Mouse (Mus musculus) ES-CJ7 (cell line): Measurements from ENCODE around the gene Atf4.

Experiments
- DNase-seq: peaks from one replicate; pipeline ENCODE4 v3.0.0; 2011; ENCODE audit warnings: low read depth, low spot score

Gene Atf4

DNA sequence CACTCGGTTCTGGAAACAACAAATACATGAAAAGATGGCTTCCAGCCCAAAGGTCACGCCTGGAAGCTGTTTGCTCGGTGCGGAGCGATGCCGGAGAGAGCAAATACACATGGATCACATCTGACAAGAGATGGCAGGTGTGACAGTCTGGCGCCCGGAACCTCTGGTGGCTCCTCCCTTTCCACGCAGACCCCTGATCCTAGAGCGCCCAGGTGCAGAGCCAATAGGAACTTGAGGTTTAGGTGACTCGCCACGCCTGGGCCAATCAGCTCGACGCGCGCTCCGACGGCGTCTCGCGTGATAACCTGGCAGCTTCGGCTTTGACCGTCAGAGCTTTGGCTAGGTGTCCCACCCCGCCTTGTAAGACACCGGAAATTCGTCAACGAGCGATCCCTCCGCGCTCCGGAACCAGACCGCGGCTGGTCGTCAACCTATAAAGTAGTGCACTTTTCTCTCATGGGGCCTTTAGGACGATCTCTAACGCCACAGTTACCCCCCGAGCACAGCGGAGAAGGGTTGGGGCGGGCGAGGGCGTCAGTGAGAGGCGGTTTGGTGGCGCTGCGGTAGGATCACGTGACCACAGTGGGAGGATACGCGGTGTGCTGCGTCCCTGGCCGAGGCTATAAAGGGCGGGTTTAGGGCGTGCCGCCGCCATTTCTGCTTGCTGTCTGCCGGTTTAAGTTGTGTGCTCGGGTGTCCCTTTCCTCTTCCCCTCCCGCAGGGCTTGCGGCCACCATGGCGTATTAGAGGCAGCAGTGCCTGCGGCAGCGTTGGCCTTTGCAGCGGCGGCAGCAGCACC, at the start of gene Atf4:
Atf4 (plus strand) TSS at position 338 of the 799 bp plus-strand sequence.
- DNase-seq: peak; percentile 99

DNA sequence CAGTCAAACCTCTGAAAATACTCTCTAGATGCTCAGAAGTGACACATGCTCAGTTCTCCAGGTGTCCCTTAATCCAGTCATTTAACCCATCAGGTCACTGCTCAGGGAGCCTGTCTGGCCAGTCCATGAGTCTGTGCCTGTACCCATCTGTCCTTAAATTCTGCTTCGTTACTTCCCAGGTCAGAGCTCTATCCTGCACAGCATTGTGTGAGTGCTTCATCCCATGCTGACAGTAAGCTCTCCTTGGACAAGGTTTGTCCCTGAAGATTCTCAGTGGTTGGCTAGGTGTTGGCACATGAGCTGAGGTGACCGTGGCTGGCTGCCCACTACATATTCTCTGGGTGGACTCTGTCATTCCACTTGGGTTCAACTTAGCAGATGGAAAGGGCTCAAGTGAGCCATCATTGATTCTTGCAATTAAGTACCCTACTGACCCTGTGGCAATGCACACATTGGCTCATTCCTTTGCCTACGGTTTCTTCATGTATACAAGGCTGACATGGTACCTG, 48.9 kb upstream of the Atf4 start:
- no peak for DNase-seq

DNA sequence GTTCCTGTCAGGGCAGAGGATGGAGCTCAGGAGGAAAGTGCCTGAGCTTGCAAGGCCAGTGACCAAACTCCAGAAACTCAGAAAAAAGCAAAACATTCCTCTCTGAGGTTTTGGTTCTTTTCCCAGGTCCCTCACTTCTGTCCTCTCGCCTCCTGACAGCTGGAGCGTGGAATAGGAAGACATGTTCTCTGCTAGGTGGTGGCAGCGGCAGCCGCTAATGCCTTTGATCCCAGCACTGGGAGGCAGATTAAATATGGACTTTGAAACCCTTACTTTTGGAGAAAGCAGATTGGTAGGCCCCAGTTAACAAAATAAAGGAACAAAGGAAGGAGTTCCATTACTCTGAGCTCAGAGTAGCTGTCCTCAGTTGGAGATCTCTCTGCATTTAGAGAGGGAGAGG, 46.5 kb upstream of the Atf4 start:
- DNase-seq: no peak

DNA sequence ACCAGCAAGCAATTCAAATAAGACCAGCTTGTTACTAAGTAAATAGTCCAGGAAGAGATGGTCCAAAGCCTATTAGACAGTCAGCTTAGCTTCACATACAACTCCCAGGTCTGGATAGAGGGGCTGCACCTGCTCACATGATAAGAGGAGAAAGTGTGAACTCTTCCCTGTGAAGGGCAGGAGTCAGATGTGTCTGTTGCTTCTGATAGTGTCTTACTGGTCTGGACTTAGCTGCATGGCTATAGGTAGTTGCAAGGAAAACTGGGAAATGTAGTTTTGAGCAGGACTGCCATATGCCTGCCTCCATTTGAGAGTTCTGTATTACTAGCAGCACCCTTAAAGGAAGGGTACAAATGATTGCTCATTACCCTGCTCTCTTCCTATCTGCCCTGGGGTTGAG, 41.3 kb upstream of the Atf4 start:
- no peak for DNase-seq

DNA sequence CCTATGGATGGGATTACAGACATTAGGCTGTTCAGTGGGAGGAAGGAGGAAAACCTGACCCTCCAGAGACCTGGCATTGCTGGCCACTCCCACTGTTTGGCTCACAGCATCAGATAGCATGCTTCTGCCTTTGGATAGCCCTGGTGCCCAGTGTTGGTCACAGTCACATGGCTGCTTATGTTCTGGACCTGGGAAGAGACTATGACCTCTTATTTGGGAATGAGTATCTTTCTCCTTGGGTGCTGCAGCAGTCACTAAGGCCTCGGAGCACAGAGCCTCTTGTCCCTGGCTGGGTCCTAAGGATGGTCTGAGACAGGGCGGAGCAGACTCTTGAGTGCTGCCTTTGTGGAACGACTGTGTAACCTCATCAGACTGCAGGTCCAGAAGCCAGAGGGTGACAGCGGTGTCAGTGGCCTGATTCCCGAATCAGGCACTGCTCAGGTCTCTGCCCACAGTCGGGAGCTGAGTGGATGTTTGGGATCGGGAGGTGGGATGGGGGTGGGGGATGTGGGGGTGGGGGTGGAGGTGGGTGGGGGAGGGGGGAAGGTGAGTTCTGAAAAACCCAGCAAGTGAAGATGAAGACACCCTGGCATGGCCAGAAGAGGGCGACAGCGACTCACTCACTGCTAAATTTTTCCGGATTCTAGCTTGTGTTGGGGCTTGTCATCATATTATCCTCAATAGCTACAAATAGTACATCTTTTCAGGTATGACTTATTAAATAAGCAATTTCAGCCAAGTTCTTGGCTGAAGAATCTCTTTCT, 39.1 kb upstream of the Atf4 start:
- peak; percentile 74 for DNase-seq

DNA sequence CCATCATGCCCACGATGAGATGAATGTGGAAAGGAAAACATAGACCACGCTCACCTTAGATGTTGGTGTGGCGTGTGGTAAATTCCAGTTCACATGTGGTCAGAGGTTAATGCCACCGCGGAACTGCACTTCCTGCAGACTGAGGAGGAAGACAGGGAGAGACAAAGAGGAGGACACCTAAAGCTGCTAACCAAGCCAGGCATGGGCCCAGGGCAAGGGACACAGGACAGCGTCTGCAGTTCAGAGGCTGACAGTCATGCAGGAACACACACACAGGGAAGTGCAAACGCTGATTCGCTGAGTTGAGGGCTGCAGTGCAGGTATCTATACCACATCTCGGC, 38.5 kb upstream of the Atf4 start:
- no peak for DNase-seq

DNA sequence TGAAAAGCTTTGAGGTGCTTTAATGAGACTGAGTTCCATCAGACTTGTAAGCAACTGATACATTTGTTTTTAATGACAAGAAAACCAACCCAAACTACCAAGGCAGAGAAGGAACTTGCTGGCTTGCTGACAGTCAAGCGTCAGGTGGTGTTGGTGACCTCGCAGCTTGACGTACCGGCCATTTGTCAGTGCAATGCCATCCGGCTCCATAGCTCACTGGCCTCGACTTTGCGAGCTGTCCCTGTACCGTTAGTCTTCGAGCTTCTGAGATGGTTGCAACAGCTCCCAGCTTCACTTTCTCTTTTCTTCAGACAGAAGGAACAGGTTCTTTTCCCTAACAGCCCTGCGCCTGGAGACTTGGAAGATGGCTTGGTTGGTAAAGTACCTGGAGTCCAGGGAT, 37.5 kb upstream of the Atf4 start:
- no peak for DNase-seq

DNA sequence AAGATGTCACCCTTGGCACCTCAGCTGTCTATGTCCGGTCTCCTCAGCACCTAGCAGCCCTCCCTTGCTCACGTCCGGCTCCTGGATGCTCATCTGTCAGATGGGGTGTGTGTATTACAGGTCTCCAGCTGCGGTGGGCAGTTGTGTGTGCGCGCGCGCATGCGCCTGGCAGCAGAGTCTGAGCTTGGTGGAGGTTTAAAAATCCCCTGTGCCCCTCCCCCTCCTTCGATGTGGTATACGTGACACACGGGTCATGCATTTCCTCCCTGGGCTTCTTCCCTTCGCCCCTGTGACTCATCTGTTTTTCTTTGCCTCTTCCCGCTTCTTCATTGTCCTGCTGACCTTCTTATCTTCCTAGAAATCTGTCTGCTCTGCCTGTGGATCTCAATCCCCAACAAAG, 35.8 kb upstream of the Atf4 start:
- DNase-seq: peak; percentile 89

DNA sequence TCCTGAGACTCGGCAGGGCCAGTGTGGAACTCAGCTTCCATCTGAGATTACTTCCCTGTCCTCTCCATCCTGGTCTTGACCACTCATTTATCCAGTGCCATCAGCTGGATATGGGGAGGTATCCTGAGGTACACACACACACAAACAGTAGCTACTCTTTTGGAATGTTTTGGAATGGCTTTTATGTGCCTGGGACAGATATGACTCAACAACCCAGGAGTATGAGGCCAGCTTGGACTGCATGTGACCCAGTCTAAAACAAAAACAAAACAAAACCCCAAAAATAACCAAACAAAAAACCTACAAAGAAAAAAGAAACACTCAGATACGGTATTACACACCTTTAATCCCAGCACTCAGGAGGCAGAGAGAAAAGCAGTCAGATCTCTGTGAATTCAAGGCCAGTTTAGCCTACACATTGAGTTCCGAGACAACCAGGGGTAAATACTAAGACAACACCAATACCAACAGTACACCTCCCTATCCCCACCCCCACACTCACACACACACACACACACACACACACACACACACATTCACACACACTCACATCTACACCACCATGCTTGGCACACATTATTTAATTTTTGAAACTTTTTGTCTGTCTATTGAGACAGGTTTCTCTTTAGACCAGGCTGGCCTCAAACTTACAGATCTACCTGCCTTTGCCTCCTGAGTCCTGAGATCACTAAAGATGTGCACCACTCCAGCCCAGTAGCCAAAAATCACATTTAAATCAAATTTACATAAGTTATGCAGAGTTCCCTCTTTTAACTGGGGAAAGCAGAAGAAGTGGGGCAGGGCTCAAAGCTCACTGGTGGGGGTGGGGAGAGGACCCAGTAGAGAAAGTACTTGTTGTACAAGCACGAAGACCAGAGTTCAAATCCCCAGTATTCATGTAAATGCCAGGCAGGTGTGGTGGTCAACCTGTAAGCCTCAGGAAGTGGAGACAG, 35.0 kb upstream of the Atf4 start:
- DNase-seq: peak; percentile 90

DNA sequence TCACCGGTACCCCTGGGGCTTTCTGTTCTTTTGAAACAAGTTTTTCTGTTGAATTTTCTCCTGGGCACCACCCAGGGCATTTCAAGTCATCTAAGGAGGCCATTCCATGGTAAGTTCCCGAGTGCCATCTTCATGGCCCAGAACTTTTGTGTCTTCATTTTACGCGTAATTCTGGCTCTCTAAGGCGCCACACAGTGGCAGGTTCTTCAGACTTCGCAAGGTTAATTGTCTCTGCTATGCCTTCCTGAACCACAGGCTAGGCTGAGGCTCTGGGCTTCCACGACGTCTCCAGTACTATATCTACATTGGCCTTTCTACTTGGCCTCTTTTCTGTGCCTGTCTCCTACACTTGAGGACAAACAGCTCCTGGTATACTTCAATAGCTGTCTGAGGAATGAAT, 34.0 kb upstream of the Atf4 start:
- peak; percentile 70 for DNase-seq

DNA sequence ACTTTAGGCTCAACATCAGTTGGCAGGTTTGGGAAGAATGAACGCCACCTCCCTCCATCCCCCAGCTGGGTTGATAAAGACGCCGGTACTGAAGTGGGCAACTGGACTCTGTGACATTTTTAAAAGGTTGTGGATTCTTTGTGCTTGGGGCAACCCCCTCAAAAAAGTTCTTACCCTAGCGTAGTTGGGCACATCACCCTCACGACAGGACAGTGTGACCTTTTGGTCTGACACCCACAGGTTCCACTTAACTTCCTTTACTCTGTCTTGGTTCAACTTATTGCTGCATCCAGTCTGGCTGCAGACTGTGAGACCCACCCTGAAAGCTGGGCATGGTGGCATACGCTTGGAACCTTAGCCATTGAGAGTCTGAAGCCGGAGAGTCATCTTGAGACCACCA, 31.2 kb upstream of the Atf4 start:
- no peak for DNase-seq

DNA sequence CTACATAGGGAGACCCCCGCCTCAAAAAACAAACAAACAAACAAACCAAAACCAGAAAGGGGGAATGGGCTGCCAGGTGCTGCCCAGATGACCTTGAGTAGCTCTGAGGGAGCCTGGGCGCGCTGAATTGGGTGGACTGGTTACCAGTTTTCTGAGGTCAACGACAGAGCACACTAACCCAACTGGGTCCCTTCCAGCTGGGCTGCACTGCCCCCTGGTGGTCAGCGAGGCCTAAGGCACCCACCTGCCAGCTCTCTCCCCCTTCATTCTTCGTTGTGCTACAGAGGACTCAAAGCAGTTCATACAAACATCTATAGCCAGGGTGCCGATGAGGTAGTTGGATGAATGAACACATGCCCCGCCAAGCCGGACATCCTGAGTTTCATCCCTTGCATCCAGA, 29.8 kb upstream of the Atf4 start:
- DNase-seq: peak; percentile 84

DNA sequence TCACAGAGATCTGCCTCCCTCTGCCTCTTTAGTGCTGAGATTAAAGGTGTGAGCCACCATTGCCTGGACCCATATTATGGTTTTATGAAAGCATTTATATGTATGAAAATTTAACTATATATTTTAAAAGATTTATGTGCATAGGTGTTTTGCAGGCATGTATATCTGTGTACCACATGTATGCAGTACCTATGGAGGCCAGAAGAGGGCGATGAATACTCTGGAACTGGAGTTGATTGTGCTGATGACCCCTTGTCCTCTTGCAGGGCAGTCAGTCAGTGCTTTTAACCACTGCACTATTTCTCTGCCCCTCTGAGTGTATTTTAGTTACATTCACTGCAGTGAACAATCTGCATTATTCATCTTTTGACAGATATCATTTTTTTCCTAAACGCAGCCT, 29.2 kb upstream of the Atf4 start:
- peak; percentile 78 for DNase-seq

DNA sequence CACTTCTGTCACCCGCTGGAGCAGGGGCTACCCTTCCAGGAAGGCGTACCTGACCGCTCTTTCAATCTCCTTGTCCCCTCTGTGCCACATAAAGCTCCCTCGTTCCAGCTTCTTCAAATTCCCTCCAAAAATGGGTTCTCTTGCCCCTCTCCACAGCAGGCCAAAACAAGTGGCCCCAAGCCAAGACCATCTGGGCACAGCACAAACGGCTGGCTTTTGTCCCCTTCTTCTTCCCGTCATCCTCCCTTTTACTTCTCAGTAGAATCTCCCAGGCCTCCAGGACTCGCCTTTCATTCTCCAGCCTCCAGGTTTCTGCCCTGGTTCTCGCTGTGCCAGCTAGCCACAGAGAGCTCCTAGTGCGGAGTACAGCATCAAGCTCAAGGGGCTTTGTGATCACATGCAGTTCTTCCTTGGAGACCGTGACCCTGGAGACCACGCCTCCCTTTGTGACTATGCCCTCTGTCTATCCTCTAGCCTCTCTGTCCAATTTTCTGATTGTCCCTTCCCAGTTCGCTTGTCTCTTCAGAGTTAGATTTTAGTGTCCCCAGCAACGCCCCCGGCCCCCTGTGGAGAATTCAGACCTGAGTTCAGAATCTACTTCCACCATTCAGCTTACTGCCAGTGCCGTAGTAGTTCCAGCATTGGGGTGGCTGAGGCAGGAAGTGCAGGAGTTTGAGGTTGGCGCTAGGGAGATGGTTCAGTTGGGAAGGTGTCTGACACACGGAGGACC, 26.7 kb upstream of the Atf4 start:
- no peak for DNase-seq

DNA sequence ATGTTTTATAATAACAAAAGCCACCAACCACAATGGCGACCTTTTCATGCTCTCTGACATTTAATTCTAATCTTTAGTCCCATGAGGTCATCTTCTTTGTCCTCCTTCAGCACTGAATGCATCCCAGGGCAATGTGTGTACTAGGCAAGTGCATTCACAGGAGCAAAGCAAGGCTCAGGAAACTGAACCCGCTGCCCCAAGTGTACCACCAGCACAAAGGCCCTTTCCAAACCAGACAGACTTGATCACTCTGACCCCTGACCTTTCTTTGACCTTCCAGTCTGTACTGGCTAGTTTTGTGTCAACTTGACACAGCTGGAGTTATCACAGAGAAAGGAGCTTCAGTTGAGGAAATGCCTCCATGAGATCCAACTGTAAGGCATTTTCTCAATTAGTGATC, 22.7 kb upstream of the Atf4 start:
- no peak for DNase-seq

DNA sequence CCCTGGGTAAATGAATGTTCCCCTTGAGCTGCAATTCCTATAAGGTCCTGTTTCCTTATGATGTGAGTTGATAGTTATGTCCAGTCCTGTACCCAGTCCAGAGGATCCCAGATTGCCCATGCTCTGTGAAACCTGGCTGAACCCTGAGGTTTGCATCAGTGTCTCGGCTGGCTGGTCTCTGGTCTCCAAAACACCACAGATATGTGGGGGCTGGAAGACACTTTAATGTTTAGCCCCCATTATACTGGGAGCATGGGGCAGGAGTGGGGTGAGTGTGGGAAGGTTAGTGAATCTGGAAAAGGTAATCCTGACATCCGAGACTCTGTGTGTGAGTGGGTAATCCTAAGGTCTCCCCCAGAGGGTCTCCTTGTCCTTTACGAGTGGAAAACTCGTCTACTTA, 21.9 kb upstream of the Atf4 start:
- no peak for DNase-seq

DNA sequence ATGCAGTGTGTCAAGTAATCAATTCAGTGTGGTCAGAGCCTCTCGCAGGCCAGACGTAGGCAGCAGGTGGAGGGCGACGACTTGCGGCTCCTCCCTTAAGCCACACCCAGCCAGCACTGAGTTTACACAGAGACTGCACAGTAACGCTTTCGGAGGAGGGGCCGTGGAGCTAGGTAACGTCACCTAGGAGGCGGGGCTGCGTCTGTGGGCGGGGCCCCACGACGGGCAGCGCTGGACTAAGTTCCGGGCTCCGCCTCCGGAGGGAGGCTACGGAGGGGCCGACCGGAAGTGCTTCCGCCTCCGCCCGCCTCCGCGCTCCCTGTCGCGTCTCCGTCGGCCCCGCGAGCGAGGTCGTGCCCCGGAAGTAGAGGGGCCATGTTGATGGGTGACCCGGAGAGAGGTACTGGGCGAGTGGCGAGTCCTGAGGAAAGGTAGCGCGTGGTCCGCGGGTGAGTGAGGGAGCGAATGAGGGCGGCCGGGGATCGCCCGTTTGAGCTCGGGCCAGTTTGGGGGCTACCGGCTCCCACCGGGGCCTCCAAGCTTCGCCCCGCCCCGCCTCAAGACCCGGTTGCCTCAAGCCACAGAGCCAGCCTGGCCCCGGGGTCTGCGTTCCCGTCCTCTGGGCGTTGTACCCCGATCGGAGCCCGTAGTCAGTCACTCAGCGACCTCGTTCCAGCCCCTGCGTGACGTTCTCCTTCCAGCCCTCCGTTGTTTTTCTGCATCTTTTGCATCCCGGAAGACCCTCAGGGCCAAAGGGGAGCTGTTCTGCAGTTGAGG, 21.1 kb upstream of the Atf4 start, which contains the start of gene Mief1:
Mief1 (plus strand) TSS at position 286 of the 777 bp plus-strand sequence.
- DNase-seq: peak; percentile 98

DNA sequence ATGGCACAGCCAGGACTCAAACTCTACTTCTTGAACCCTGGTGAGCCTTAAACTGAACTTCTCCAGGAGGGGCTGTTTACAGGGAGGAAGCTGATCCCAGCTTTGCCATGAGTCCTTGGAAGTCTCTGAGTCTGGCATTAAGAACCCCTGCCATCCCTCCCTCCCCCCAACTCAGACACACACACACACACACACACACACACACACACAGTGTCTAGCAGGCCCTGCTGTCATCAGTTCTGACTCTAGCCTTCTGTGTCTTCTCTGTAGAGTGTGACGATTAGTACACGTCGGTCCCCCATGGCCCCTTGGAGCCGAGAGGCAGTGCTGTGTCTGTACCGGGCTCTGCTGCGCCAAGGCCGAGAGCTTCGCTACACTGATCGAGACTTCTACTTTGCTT, 19.4 kb upstream of the Atf4 start, which contains the start of gene AC140267.1:
AC140267.1 (plus strand) TSS at position 301 of the 400 bp plus-strand sequence.
- no peak for DNase-seq

DNA sequence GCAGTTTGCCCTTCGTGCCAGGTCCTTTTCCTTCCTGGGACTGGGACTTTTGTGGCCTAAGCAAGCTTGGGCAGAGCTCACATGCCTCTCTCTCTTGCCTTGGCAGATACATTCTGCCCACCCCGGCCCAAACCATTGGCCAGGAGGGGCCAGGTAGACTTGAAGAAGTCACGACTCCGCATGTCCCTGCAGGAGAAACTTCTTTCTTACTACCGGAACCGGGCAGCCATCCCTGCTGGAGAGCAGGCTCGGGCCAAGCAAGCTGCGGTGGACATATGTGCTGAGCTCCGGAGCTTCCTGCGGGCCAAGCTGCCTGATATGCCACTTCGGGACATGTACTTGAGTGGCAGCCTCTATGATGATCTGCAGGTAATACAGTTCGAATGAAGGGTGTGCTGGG, 6.8 kb upstream of the Atf4 start:
- no peak for DNase-seq

DNA sequence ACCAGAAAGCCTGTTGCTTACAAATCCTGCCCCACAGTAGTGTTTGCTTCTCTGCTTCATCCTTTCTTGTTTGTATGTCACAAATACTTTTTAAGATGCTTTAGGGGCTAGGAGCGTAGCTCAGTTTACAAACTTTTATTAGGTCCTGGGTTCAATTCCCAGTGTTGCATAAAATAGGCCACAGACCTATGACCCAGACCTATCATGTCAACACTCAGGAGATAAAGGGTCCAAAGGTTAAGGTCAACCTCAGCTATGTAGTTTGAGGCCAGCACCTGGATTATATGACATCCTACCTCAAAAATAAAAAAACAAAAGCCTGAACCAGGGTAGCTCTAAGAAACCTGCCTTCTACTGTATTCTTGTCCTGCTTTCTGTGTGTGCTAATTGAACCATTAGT, 6.4 kb upstream of the Atf4 start:
- DNase-seq: no peak
